Mouse (Mus musculus): ENCODE measurements at regions not wholly inside any gene's neighbourhood (a gene's known extent, or its start where the extent isn't known, plus 50 kb on each side); places are given as distances from the start of the nearest gene placed in this dataset.
A peak's percentile ranks its signal among the peaks of the same experiment; 100 is the strongest.

GRCm38 (mm10) chr16:65312947-65313346 is 207.3 kb upstream of the Htr1f start:
- Histone ChIP-seq H3K4me3 (ENCODE audit: low read length) (no peak overlapping the region), H3K4me1 (ENCODE audit: insufficient read depth, low read length) (no peaks in the 10 kb centered on the region), H3K27me3 (ENCODE audit: insufficient read depth, low read length) (no peaks in the 10 kb centered on the region), H3K9me3 (ENCODE audit: low read length) (no peaks in the 10 kb centered on the region), H3K27ac (ENCODE audit: low read length) (no peak overlapping the region), H3K4me2 (replicated peaks; ENCODE audit: low read depth, low read length) (no peak overlapping the region), H3K9ac (replicated peaks; ENCODE audit: low read length) (no peak overlapping the region), H3K36me3 (ENCODE audit: insufficient read depth, low read length) (no peaks in the 10 kb centered on the region)
- 80% methylated on average over 2 of the region's 2 CpGs for WGBS
- no peak for ATAC-seq (ENCODE audit: low FRiP score, low TSS enrichment)

GRCm38 (mm10) chr16:65315052-65315451 is 205.3 kb upstream of the Pou1f1 start:
- Histone ChIP-seq H3K4me3 (ENCODE audit: low read length) (no peak overlapping the region), H3K4me2 (replicated peaks; ENCODE audit: low read depth, low read length) (no peak overlapping the region), H3K9me3 (ENCODE audit: low read length) (no peaks in the 10 kb centered on the region), H3K4me1 (ENCODE audit: insufficient read depth, low read length) (no peaks in the 10 kb centered on the region), H3K27ac (ENCODE audit: low read length) (no peak overlapping the region), H3K36me3 (ENCODE audit: insufficient read depth, low read length) (no peaks in the 10 kb centered on the region), H3K27me3 (ENCODE audit: insufficient read depth, low read length) (no peaks in the 10 kb centered on the region), H3K9ac (replicated peaks; ENCODE audit: low read length) (no peak overlapping the region)
- 0 out of 2 replicates have a peak, but pooled peaks have one; percentile 57 for ATAC-seq (ENCODE audit: low FRiP score, low TSS enrichment)
- WGBS, result 20% methylated on average over 3 of the region's 3 CpGs

GRCm38 (mm10) chr16:65332412-65332811 is 187.9 kb upstream of the Pou1f1 start:
- WGBS, result 62% methylated on average over 2 of the region's 2 CpGs
- no peak for ATAC-seq (ENCODE audit: low FRiP score, low TSS enrichment)
- Histone ChIP-seq H3K9ac (replicated peaks; ENCODE audit: low read length) (no peak overlapping the region), H3K4me1 (ENCODE audit: insufficient read depth, low read length) (no peaks in the 10 kb centered on the region), H3K27ac (ENCODE audit: low read length) (no peak overlapping the region), H3K9me3 (ENCODE audit: low read length) (no peaks in the 10 kb centered on the region), H3K4me3 (ENCODE audit: low read length) (no peak overlapping the region), H3K27me3 (ENCODE audit: insufficient read depth, low read length) (no peaks in the 10 kb centered on the region), H3K36me3 (ENCODE audit: insufficient read depth, low read length) (no peaks in the 10 kb centered on the region), H3K4me2 (replicated peaks; ENCODE audit: low read depth, low read length) (no peak overlapping the region)

GRCm38 (mm10) chr16:65339225-65339624 is 181.1 kb upstream of the Pou1f1 start:
- Histone ChIP-seq H3K4me3 (ENCODE audit: low read length) (no peak overlapping the region), H3K4me2 (replicated peaks; ENCODE audit: low read depth, low read length) (no peak overlapping the region), H3K4me1 (ENCODE audit: insufficient read depth, low read length) (no peaks in the 10 kb centered on the region), H3K9ac (replicated peaks; ENCODE audit: low read length) (no peak overlapping the region), H3K27me3 (ENCODE audit: insufficient read depth, low read length) (no peaks in the 10 kb centered on the region), H3K9me3 (ENCODE audit: low read length) (no peaks in the 10 kb centered on the region), H3K27ac (ENCODE audit: low read length) (no peak overlapping the region), H3K36me3 (ENCODE audit: insufficient read depth, low read length) (no peaks in the 10 kb centered on the region)
- no peak for ATAC-seq (ENCODE audit: low FRiP score, low TSS enrichment)
- WGBS, result 93% methylated on average over 2 of the region's 2 CpGs

- WGBS, result 58% methylated on average over 1 of the region's 1 CpGs
Measured at GRCm38 (mm10) chr16:65359881-65360280, 160.4 kb upstream of the Pou1f1 start.

GRCm38 (mm10) chr16:65369271-65369670 is 151.0 kb upstream of the Pou1f1 start:
- no peak for ATAC-seq (ENCODE audit: low FRiP score, low TSS enrichment)
- H3K27ac ChIP-seq (ENCODE audit: low read length), result no peak overlapping the region

More at GRCm38 (mm10) chr16:65359881-65360280, 160.4 kb upstream of the Pou1f1 start:
- Histone ChIP-seq H3K4me1 (ENCODE audit: insufficient read depth, low read length) (no peaks in the 10 kb centered on the region), H3K27me3 (ENCODE audit: insufficient read depth, low read length) (no peaks in the 10 kb centered on the region), H3K4me3 (ENCODE audit: low read length) (no peak overlapping the region), H3K36me3 (ENCODE audit: insufficient read depth, low read length) (no peaks in the 10 kb centered on the region), H3K27ac (ENCODE audit: low read length) (no peak overlapping the region), H3K9ac (replicated peaks; ENCODE audit: low read length) (no peak overlapping the region), H3K4me2 (replicated peaks; ENCODE audit: low read depth, low read length) (no peak overlapping the region), H3K9me3 (ENCODE audit: low read length) (no peaks in the 10 kb centered on the region)
- ATAC-seq (ENCODE audit: low FRiP score, low TSS enrichment), result no peak

GRCm38 (mm10) chr16:65370939-65371338 is 149.4 kb upstream of the Pou1f1 start:
- no peaks in the 10 kb centered on the region for H3K4me1 ChIP-seq (ENCODE audit: insufficient read depth, low read length)
- H3K9ac ChIP-seq (replicated peaks; ENCODE audit: low read length), result no peak overlapping the region
- no peak overlapping the region for H3K4me3 ChIP-seq (ENCODE audit: low read length)
- 54% methylated on average over 2 of the region's 2 CpGs for WGBS
- no peaks in the 10 kb centered on the region for H3K9me3 ChIP-seq (ENCODE audit: low read length)
- no peaks in the 10 kb centered on the region for H3K27me3 ChIP-seq (ENCODE audit: insufficient read depth, low read length)
- no peaks in the 10 kb centered on the region for H3K36me3 ChIP-seq (ENCODE audit: insufficient read depth, low read length)
- no peak overlapping the region for H3K27ac ChIP-seq (ENCODE audit: low read length)
- ATAC-seq (ENCODE audit: low FRiP score, low TSS enrichment), result no peak
- no peak overlapping the region for H3K4me2 ChIP-seq (replicated peaks; ENCODE audit: low read depth, low read length)

More at GRCm38 (mm10) chr16:65369271-65369670, 151.0 kb upstream of the Pou1f1 start:
- Histone ChIP-seq H3K27me3 (ENCODE audit: insufficient read depth, low read length) (no peaks in the 10 kb centered on the region), H3K36me3 (ENCODE audit: insufficient read depth, low read length) (no peaks in the 10 kb centered on the region), H3K4me3 (ENCODE audit: low read length) (no peak overlapping the region), H3K9ac (replicated peaks; ENCODE audit: low read length) (no peak overlapping the region), H3K4me2 (replicated peaks; ENCODE audit: low read depth, low read length) (no peak overlapping the region), H3K9me3 (ENCODE audit: low read length) (no peaks in the 10 kb centered on the region), H3K4me1 (ENCODE audit: insufficient read depth, low read length) (no peaks in the 10 kb centered on the region)
- 45% methylated on average over 1 of the region's 1 CpGs for WGBS

GRCm38 (mm10) chr16:65376553-65376952 is 143.8 kb upstream of the Pou1f1 start:
- no peak for ATAC-seq (ENCODE audit: low FRiP score, low TSS enrichment)
- no peak overlapping the region for H3K9ac ChIP-seq (replicated peaks; ENCODE audit: low read length)
- H3K27ac ChIP-seq (ENCODE audit: low read length), result no peak overlapping the region
- no peaks in the 10 kb centered on the region for H3K36me3 ChIP-seq (ENCODE audit: insufficient read depth, low read length)
- H3K4me2 ChIP-seq (replicated peaks; ENCODE audit: low read depth, low read length), result no peak overlapping the region
- no peaks in the 10 kb centered on the region for H3K9me3 ChIP-seq (ENCODE audit: low read length)
- no peaks in the 10 kb centered on the region for H3K27me3 ChIP-seq (ENCODE audit: insufficient read depth, low read length)
- H3K4me3 ChIP-seq (ENCODE audit: low read length), result no peak overlapping the region
- no peaks in the 10 kb centered on the region for H3K4me1 ChIP-seq (ENCODE audit: insufficient read depth, low read length)

GRCm38 (mm10) chr16:65378276-65378675 is 142.0 kb upstream of the Pou1f1 start:
- no peaks in the 10 kb centered on the region for H3K9me3 ChIP-seq (ENCODE audit: low read length)
- H3K4me2 ChIP-seq (replicated peaks; ENCODE audit: low read depth, low read length), result no peak overlapping the region
- H3K27me3 ChIP-seq (ENCODE audit: insufficient read depth, low read length), result no peaks in the 10 kb centered on the region
- no peak overlapping the region for H3K4me3 ChIP-seq (ENCODE audit: low read length)
- no peaks in the 10 kb centered on the region for H3K4me1 ChIP-seq (ENCODE audit: insufficient read depth, low read length)
- WGBS, result 80% methylated on average over 3 of the region's 3 CpGs
- H3K36me3 ChIP-seq (ENCODE audit: insufficient read depth, low read length), result no peaks in the 10 kb centered on the region
- H3K27ac ChIP-seq (ENCODE audit: low read length), result no peak overlapping the region
- ATAC-seq (ENCODE audit: low FRiP score, low TSS enrichment), result no peak
- H3K9ac ChIP-seq (replicated peaks; ENCODE audit: low read length), result no peak overlapping the region

- H3K4me1 ChIP-seq (ENCODE audit: insufficient read depth, low read length), result no peaks in the 10 kb centered on the region
- 60% methylated on average over 5 of the region's 5 CpGs for WGBS
- no peak overlapping the region for H3K4me3 ChIP-seq (ENCODE audit: low read length)
- H3K36me3 ChIP-seq (ENCODE audit: insufficient read depth, low read length), result no peaks in the 10 kb centered on the region
- no peak overlapping the region for H3K4me2 ChIP-seq (replicated peaks; ENCODE audit: low read depth, low read length)
- no peak overlapping the region for H3K27ac ChIP-seq (ENCODE audit: low read length)
- ATAC-seq (ENCODE audit: low FRiP score, low TSS enrichment), result no peak
- no peaks in the 10 kb centered on the region for H3K9me3 ChIP-seq (ENCODE audit: low read length)
- H3K9ac ChIP-seq (replicated peaks; ENCODE audit: low read length), result no peak overlapping the region
- no peaks in the 10 kb centered on the region for H3K27me3 ChIP-seq (ENCODE audit: insufficient read depth, low read length)
Measured at GRCm38 (mm10) chr16:65379939-65380338, 140.4 kb upstream of the Pou1f1 start.
